Mouse (Mus musculus) gastrocnemius, postnatal 10 days (tissue): ENCODE data around the gene Dot1l. TPM values are rescaled to one million over a fixed set of nuclear protein-coding genes. Genes with fewer than 3 reads are reported as not detected.

Experiments
- DNase-seq: peaks from one replicate; pipeline ENCODE4 v3.0.0; 2021; ENCODE audit warnings: mixed read lengths
- microRNA-seq, 2 experiments: library from miRNA; unstranded; fragments of <30 nt; microRNA quantifications; one replicate each; pipeline ENCODE4 v1.2.0; 2021
- total RNA-seq, 2 experiments: library from RNA; stranded (reverse); gene quantifications; 2 replicates each; pipeline ENCODE4 v1.2.3; 2021

The Dot1l gene
- total RNA-seq, 2 experiments from 2014 or later, result 25.9 to 46.0 TPM

GRCm38 (mm10) chr10:80835617-80836016 is 80.6 kb downstream of the Dot1l start:
- no peak for DNase-seq

- peak; percentile 47 for DNase-seq
Measured at GRCm38 (mm10) chr10:80836949-80837379, 82.0 kb downstream of the Dot1l start.

- no peak for DNase-seq
Measured at GRCm38 (mm10) chr10:80837827-80838226, 82.8 kb downstream of the Dot1l start.

- DNase-seq, result no peak
Measured at GRCm38 (mm10) chr10:80838346-80838912, 83.4 kb downstream of the Dot1l start.

- no peak for DNase-seq
Measured at GRCm38 (mm10) chr10:80839848-80840247, 84.8 kb downstream of the Dot1l start.

- no peak for DNase-seq
Measured at GRCm38 (mm10) chr10:80841685-80842084, 86.7 kb downstream of the Dot1l start.

- DNase-seq, result no peak
Measured at GRCm38 (mm10) chr10:80842334-80842733, 87.3 kb downstream of the Dot1l start.

GRCm38 (mm10) chr10:80843087-80843930 is 88.3 kb downstream of the Dot1l start:
- no peak for DNase-seq

GRCm38 (mm10) chr10:80843931-80844547 is 89.0 kb downstream of the Dot1l start, which contains the start of gene Lingo3:
TSS of gene Lingo3 (minus strand) at chr10:80844039.
- peak; percentile 51 for DNase-seq

Small RNA genes within 50 kb of the gene (microRNA-seq; reads per million reads assigned to microRNA genes)
- 1.5 to 2.5 reads per million in 2 experiments for gene Mir1982

Other genes with a start within 250 kb of the Dot1l start
- gene Atp8b3, start 216.1 kb upstream of the Dot1l start, total RNA-seq, result not detected
- gene Rexo1, start 193.6 kb upstream of the Dot1l start, total RNA-seq, result 10 to 100 TPM; 13.1 to 16.7 TPM
- 1 to 10 TPM; 3.5 to 5.8 TPM for gene Klf16, start 177.9 kb upstream of the Dot1l start, total RNA-seq
- 10 to 100 TPM; 69.6 to 73.3 TPM for gene Abhd17a, start 164.9 kb upstream of the Dot1l start, total RNA-seq
- 10 to 100 TPM; 18.4 to 23.9 TPM for gene Scamp4, start 152.3 kb upstream of the Dot1l start, total RNA-seq
- 1 to 10 TPM in 1 of 2 experiments, under 1 TPM in 1; 0.99 to 1.3 TPM for gene Adat3, start 152.3 kb upstream of the Dot1l start, total RNA-seq
- 1 to 10 TPM in 1 of 2 experiments, under 1 TPM in 1; 0.45 to 1.2 TPM for gene Gm49322, start 149.2 kb upstream of the Dot1l start, total RNA-seq
- 100 to 1,000 TPM; 121 to 141 TPM for gene Csnk1g2, start 132.4 kb upstream of the Dot1l start, total RNA-seq
- gene Btbd2, start 98.1 kb upstream of the Dot1l start, total RNA-seq, result 10 to 100 TPM; 39.9 to 40.3 TPM
- gene Mknk2, start 77.1 kb upstream of the Dot1l start, total RNA-seq, result 100 to 1,000 TPM; 142 to 160 TPM
- 10 to 100 TPM in 1 of 2 experiments, 1 to 10 TPM in 1; 8.6 to 13.1 TPM for gene Mob3a, start 53.2 kb upstream of the Dot1l start, total RNA-seq
- gene Izumo4, start 53.0 kb upstream of the Dot1l start, total RNA-seq, result 1 to 10 TPM; 4.3 to 6.1 TPM
- gene Ap3d1, start 12.9 kb upstream of the Dot1l start, total RNA-seq, result 10 to 100 TPM; 27.7 to 37.1 TPM
- 10 to 100 TPM; 31.6 to 41.3 TPM for gene Sf3a2, start 43.0 kb downstream of the Dot1l start, total RNA-seq
- 10 to 100 TPM; 26.8 to 30.9 TPM for gene Plekhj1, start 43.4 kb downstream of the Dot1l start, total RNA-seq
- under 1 TPM; 0.20 to 0.52 TPM for gene Amh, start 50.0 kb downstream of the Dot1l start, total RNA-seq
- gene Jsrp1, start 58.3 kb downstream of the Dot1l start, total RNA-seq, result 100 to 1,000 TPM; 289 to 339 TPM
- gene Oaz1, start 71.5 kb downstream of the Dot1l start, total RNA-seq, result 100 to 1,000 TPM; 846 to 935 TPM
- gene Lingo3, start 88.8 kb downstream of the Dot1l start, total RNA-seq, result 10 to 100 TPM; 31.9 to 32.9 TPM
- gene Lsm7, start 100.0 kb downstream of the Dot1l start, total RNA-seq, result 10 to 100 TPM; 36.8 to 42.4 TPM
- 10 to 100 TPM; 30.5 to 33.0 TPM for gene Sppl2b, start 100.1 kb downstream of the Dot1l start, total RNA-seq
- under 1 TPM in 1 of 2 experiments, not detected in 1; 0.07 TPM for gene Tmprss9, start 116.6 kb downstream of the Dot1l start, total RNA-seq
- gene Timm13, start 145.8 kb downstream of the Dot1l start, total RNA-seq, result 100 to 1,000 TPM; 113 to 127 TPM
- 10 to 100 TPM; 24.0 to 28.1 TPM for gene Lmnb2, start 163.0 kb downstream of the Dot1l start, total RNA-seq
- gene Gadd45b, start 174.9 kb downstream of the Dot1l start, total RNA-seq, result 10 to 100 TPM in 1 of 2 experiments, 1 to 10 TPM in 1; 9.0 to 15.9 TPM